Mouse (Mus musculus) CH12.LX (cell line): ENCODE data around the gene Itgb7. TPM values are rescaled to one million over a fixed set of nuclear protein-coding genes. Genes with fewer than 3 reads are reported as not detected.
A peak's percentile ranks its signal among the peaks of the same experiment; 100 is the strongest.

Source experiments
- DNase-seq: peaks from one replicate; pipeline ENCODE4 v3.0.0-alpha.2; 2013; ENCODE audit errors: extremely low read depth
- H3K27ac ChIP-seq: 2 replicates; pipeline ENCODE4 v1.5.1; 2012; ENCODE audit warnings: low read depth, mild to moderate bottlenecking, control low read depth, moderate library complexity; ENCODE audit not compliant: insufficient read depth
- H3K27me3 ChIP-seq: replicated peaks from 2 replicates; pipeline ENCODE3; 2012; ENCODE audit warnings: inconsistent platforms
- H3K36me3 ChIP-seq, 2 experiments: replicated peaks in 1 of 2; 2 replicates each; pipeline versions ENCODE3 to v1.6.1; 2012; ENCODE audit warnings: inconsistent platforms in 1 of 2, low read length in 1 of 2, mild to moderate bottlenecking in 1 of 2, mixed read lengths in 1 of 2, moderate library complexity in 1 of 2; ENCODE audit not compliant: control insufficient read depth in 1 of 2, insufficient read depth in 1 of 2
- H3K4me1 ChIP-seq, 2 experiments: 2 replicates each; pipeline ENCODE4 v1.6.1; 2012; ENCODE audit warnings: inconsistent platforms in 1 of 2, moderate library complexity in 1 of 2; ENCODE audit not compliant: insufficient read depth in 2 of 2, control insufficient read depth in 1 of 2
- H3K4me2 ChIP-seq: 2 replicates; pipeline ENCODE4 v1.6.1; 2012; ENCODE audit warnings: low read depth, mild to moderate bottlenecking, control low read depth; ENCODE audit not compliant: poor library complexity, insufficient read depth, severe bottlenecking
- H3K4me3 ChIP-seq, 3 experiments: fragments of 150-350 bp in 1 of 3; sonication (generic) in 1 of 3; replicated peaks in 1 of 3; 2 replicates each; pipeline versions ENCODE3 to v1.5.1; 2011 to 2012; ENCODE audit warnings: low read depth in 2 of 3, low read length in 2 of 3, mild to moderate bottlenecking in 2 of 3, moderate library complexity in 2 of 3, control low read depth in 1 of 3, improper control_type of control experiment in 1 of 3, inconsistent platforms in 1 of 3, mixed read lengths in 1 of 3; ENCODE audit not compliant: poor library complexity in 1 of 3
- H3K79me2 ChIP-seq: replicated peaks from 2 replicates; pipeline ENCODE4 v1.6.1; 2012; ENCODE audit warnings: mild to moderate bottlenecking, moderate library complexity; ENCODE audit not compliant: control insufficient read depth, poor library complexity, insufficient read depth, severe bottlenecking; ENCODE audit errors: extremely low read depth
- H3K9ac ChIP-seq: 2 replicates; pipeline ENCODE4 v1.6.1; 2012; ENCODE audit warnings: low read depth, mild to moderate bottlenecking, control low read depth, moderate library complexity; ENCODE audit not compliant: insufficient read depth
- H3K9me3 ChIP-seq: replicated peaks from 2 replicates; pipeline ENCODE3; 2012; ENCODE audit warnings: low read length, inconsistent platforms, mixed read lengths
- BHLHE40 ChIP-seq: IDR thresholded peaks from 2 replicates; pipeline ENCODE4 v1.6.1; 2011; ENCODE audit warnings: mild to moderate bottlenecking, low read depth, low read length, improper control_type of control experiment
- CHD1 ChIP-seq: IDR thresholded peaks from 2 replicates; pipeline ENCODE4 v1.6.1; 2012; ENCODE audit warnings: low read depth, low read length, improper control_type of control experiment, inconsistent platforms
- CHD2 ChIP-seq: IDR thresholded peaks from 2 replicates; pipeline ENCODE4 v1.6.1; 2011; ENCODE audit warnings: low read length, improper control_type of control experiment
- CTCF ChIP-seq, 2 experiments: IDR thresholded peaks in 1 of 2; conservative IDR thresholded peaks in 1 of 2; 2 replicates each; pipeline ENCODE4 v1.5.1; 2011 to 2012; ENCODE audit warnings: low read depth in 2 of 2, low read length in 2 of 2, improper control_type of control experiment in 1 of 2, inconsistent platforms in 1 of 2, mild to moderate bottlenecking in 1 of 2, moderate library complexity in 1 of 2
- ELF1 ChIP-seq: IDR thresholded peaks from 2 replicates; pipeline ENCODE4 v1.6.1; 2014; ENCODE audit warnings: low read depth, mild to moderate bottlenecking, inconsistent platforms, low read length, improper control_type of control experiment
- EP300 ChIP-seq: IDR thresholded peaks from 2 replicates; pipeline ENCODE4 v1.6.1; 2011; ENCODE audit warnings: low read length, improper control_type of control experiment
- HCFC1 ChIP-seq: IDR thresholded peaks from 2 replicates; pipeline ENCODE4 v1.6.1; 2012; ENCODE audit warnings: low read depth, mild to moderate bottlenecking, inconsistent platforms, low read length, improper control_type of control experiment
- IRF4 ChIP-seq: IDR thresholded peaks from 2 replicates; pipeline ENCODE4 v1.6.1; 2014; ENCODE audit warnings: low read depth, mild to moderate bottlenecking, inconsistent platforms, low read length, improper control_type of control experiment
- JUN ChIP-seq: IDR thresholded peaks from 2 replicates; pipeline ENCODE4 v1.6.1; 2011; ENCODE audit warnings: low read depth, mild to moderate bottlenecking, low read length, improper control_type of control experiment, moderate library complexity; ENCODE audit not compliant: insufficient read depth
- JUND ChIP-seq: conservative IDR thresholded peaks from 2 replicates; pipeline ENCODE4 v1.6.1; 2011; ENCODE audit warnings: low read depth, low read length, improper control_type of control experiment
- KAT2A ChIP-seq: IDR thresholded peaks from 2 replicates; pipeline ENCODE4 v1.6.1; 2012; ENCODE audit warnings: low read length, improper control_type of control experiment, inconsistent platforms; ENCODE audit not compliant: insufficient replicate concordance
- MXI1 ChIP-seq: IDR thresholded peaks from 2 replicates; pipeline ENCODE4 v1.6.1; 2011; ENCODE audit warnings: mild to moderate bottlenecking, low read depth, low read length, improper control_type of control experiment
- NELFE ChIP-seq: IDR thresholded peaks from 2 replicates; pipeline ENCODE4 v1.6.1; 2011; ENCODE audit warnings: low read depth, low read length, improper control_type of control experiment
- NRF1 ChIP-seq: IDR thresholded peaks from 2 replicates; pipeline ENCODE4 v1.6.1; 2014; ENCODE audit warnings: low read depth, mild to moderate bottlenecking, inconsistent platforms, low read length, improper control_type of control experiment, moderate library complexity
- RAD21 ChIP-seq: IDR thresholded peaks from 2 replicates; pipeline ENCODE4 v1.6.1; 2011; ENCODE audit warnings: low read depth, mild to moderate bottlenecking, low read length, improper control_type of control experiment, moderate library complexity
- RCOR1 ChIP-seq: conservative IDR thresholded peaks from 2 replicates; pipeline ENCODE4 v1.6.1; 2012; ENCODE audit warnings: low read depth, mild to moderate bottlenecking, inconsistent platforms, low read length, improper control_type of control experiment
- SIN3A ChIP-seq: IDR thresholded peaks from 2 replicates; pipeline ENCODE4 v1.6.1; 2012; ENCODE audit warnings: low read length, improper control_type of control experiment, inconsistent platforms
- TBP ChIP-seq: conservative IDR thresholded peaks from 2 replicates; pipeline ENCODE4 v1.6.1; 2011; ENCODE audit warnings: low read depth, low read length, improper control_type of control experiment
- TCF12 ChIP-seq: IDR thresholded peaks from 2 replicates; pipeline ENCODE4 v1.6.1; 2014; ENCODE audit warnings: low read depth, mild to moderate bottlenecking, inconsistent platforms, low read length, improper control_type of control experiment
- USF2 ChIP-seq: conservative IDR thresholded peaks from 2 replicates; pipeline ENCODE4 v1.6.1; 2011; ENCODE audit warnings: low read depth, low read length, improper control_type of control experiment
- ZC3H11A ChIP-seq: IDR thresholded peaks from 2 replicates; pipeline ENCODE4 v1.6.1; 2012; ENCODE audit warnings: low read depth, mild to moderate bottlenecking, inconsistent platforms, low read length, improper control_type of control experiment
- ZNF384 ChIP-seq: IDR thresholded peaks from 2 replicates; pipeline ENCODE4 v1.6.1; 2012; ENCODE audit warnings: low read depth, low read length, improper control_type of control experiment, inconsistent platforms
- dilution Hi-C: fragments of 300-500 bp; cut with MboI; formaldehyde crosslinking; loops from 2 replicates; pipeline ENCODE4 v1.14.3; 2020; ENCODE audit warnings: low sequenced_read_pairs; ENCODE audit not compliant: extremely low pct_unique_long_range_greater_than_20kb, extremely low pct_ligation_motif_present
- in situ Hi-C: fragments of 300-500 bp; cut with MboI; formaldehyde crosslinking; loops from 3 replicates; pipeline ENCODE4 v1.14.3; 2019; ENCODE audit warnings: low sequenced_read_pairs, low pct_ligation_motif_present, low pct_unique_long_range_greater_than_20kb, mixed read lengths
- polyA plus RNA-seq: library from polyadenylated mRNA; unstranded; fragments of >175 nt; gene quantifications from 2 replicates; pipeline ENCODE4 v1.2.1, GENCODE M21; 2012; ENCODE audit warnings: low read depth; ENCODE audit not compliant: insufficient read length
- total RNA-seq, 2 experiments: library from RNA; depleted of rRNA; stranded (reverse); fragments of 300-350 nt in 1 of 2; fragments of >200 nt in 1 of 2; gene quantifications; 2 replicates each; pipeline ENCODE4 v1.2.3; 2012 to 2014

Gene Itgb7
- total and polyA plus RNA-seq, 3 experiments = 1.8 to 17.7 (median 2.8) TPM

GRCm38 (mm10) chr15:102245891-102246741 lies 14.4 kb upstream of the Itgb7 start:
- no peaks in the 10 kb centered on the region for H3K79me2 ChIP-seq
- H3K4me2 ChIP-seq = peak overlapping the region; percentile 79
- H3K36me3 ChIP-seq = no peaks in the 10 kb centered on the region
- peak overlapping the region; percentile 53 to 57 (median 55) for H3K4me3 ChIP-seq
- H3K9ac ChIP-seq = no peak overlapping the region
- H3K27me3 ChIP-seq = peaks cover 66% of the 10 kb centered on the region
- TF ChIP-seq CHD2 = peak; percentile 43; the same call in 1 of the 2 replicates
- TF ChIP-seq SIN3A = peak; percentile 29; the same call in 1 of the 2 replicates
- peak; percentile 31; the same call in 1 of the 2 replicates for TF ChIP-seq MXI1
- peak; percentile 21; the same call in 1 of the 2 replicates for TF ChIP-seq BHLHE40
- TF ChIP-seq HCFC1 = no peak
- TF ChIP-seq NRF1 = peak; percentile 54; the same call in 1 of the 2 replicates
- no peak overlapping the region for H3K27ac ChIP-seq
- no peaks in the 10 kb centered on the region for H3K9me3 ChIP-seq
- no peak for DNase-seq
- peaks cover 5 to 27% of the 10 kb centered on the region in 2 experiments; a peak in 2 of 4 replicates for H3K4me1 ChIP-seq
- in situ Hi-C loops = no loop called here
- dilution Hi-C loops = no loop called here

- no peaks in the 10 kb centered on the region for H3K9me3 ChIP-seq
- H3K36me3 ChIP-seq = no peaks in the 10 kb centered on the region
- in situ Hi-C loops (no loop called here), dilution Hi-C loops (no loop called here)
- DNase-seq = no peak
- H3K9ac ChIP-seq = no peak overlapping the region
- H3K27me3 ChIP-seq = peaks cover 64% of the 10 kb centered on the region
- no peak for TF ChIP-seq HCFC1
- TF ChIP-seq JUND = no peak
- TF ChIP-seq JUN = no peak
- TF ChIP-seq RAD21 = no peak
- TF ChIP-seq NELFE = no peak
- no peak for TF ChIP-seq KAT2A
- no peak for TF ChIP-seq ELF1
- no peak for TF ChIP-seq ZC3H11A
- TF ChIP-seq TBP = no peak
- TF ChIP-seq CTCF (conservative IDR thresholded peaks at IDR 0.05 in 1 of 2, IDR thresholded peaks at IDR 0.05 in 1 of 2; ENCODE audit: low read depth in 2 of 2, low read length in 2 of 2) = no peak
- no peak for TF ChIP-seq RCOR1
- no peak for TF ChIP-seq CHD1
- no peak for TF ChIP-seq IRF4
- TF ChIP-seq USF2 = no peak
- TF ChIP-seq EP300 = no peak
- TF ChIP-seq SIN3A = no peak
- TF ChIP-seq ZNF384 = no peak
- TF ChIP-seq TCF12 = no peak
- no peak overlapping the region for H3K27ac ChIP-seq
- H3K4me2 ChIP-seq = no peak overlapping the region
- no peak overlapping the region for H3K4me3 ChIP-seq
- H3K4me1 ChIP-seq = peaks cover 5 to 27% of the 10 kb centered on the region in 2 experiments; a peak in 2 of 4 replicates
- H3K79me2 ChIP-seq = no peaks in the 10 kb centered on the region
Observed at GRCm38 (mm10) chr15:102245461-102245881, 13.7 kb upstream of the Itgb7 start.
